Mouse (Mus musculus) lung, adult 2 months (tissue): ENCODE data around the gene Med1. TPM values are rescaled to one million over a fixed set of nuclear protein-coding genes. Genes with fewer than 3 reads are reported as not detected.
A peak's percentile ranks its signal among the peaks of the same experiment; 100 is the strongest.

Experiments
- DNase-seq: peaks from one replicate; pipeline ENCODE4 v3.0.0; 2022
- H3K4me1 ChIP-seq: fragments of 200-500 bp; 2 replicates; pipeline ENCODE4 v1.6.1; 2011; ENCODE audit warnings: low read length; ENCODE audit not compliant: control insufficient read depth, insufficient read depth
- H3K4me3 ChIP-seq: fragments of 200-500 bp; replicated peaks from 2 replicates; pipeline ENCODE3; 2011; ENCODE audit warnings: low read depth, mild to moderate bottlenecking, control low read depth, low read length; ENCODE audit errors: extremely low read depth
- CTCF ChIP-seq: fragments of 200-500 bp; IDR thresholded peaks from 2 replicates; pipeline ENCODE4 v1.5.1; 2011; ENCODE audit warnings: mild to moderate bottlenecking, low read length, control low read depth; ENCODE audit not compliant: insufficient read depth
- POLR2A ChIP-seq: fragments of 200-500 bp; IDR thresholded peaks from 2 replicates; pipeline ENCODE4 v1.6.1; 2011; ENCODE audit warnings: low read depth, mild to moderate bottlenecking, control low read depth, low read length, borderline replicate concordance; ENCODE audit errors: extremely low read depth
- WGBS: fragments of 180-500 bp; shearing (Covaris S2); methylation state at CpG from one replicate; pipeline ENCODE4 v1.1.7; 2018; 5-methylcytosine and 5-hydroxymethylcytosine counted together
- polyA plus RNA-seq: library from polyadenylated mRNA; depleted of rRNA; stranded (reverse); fragments of >200 nt; gene quantifications from 2 replicates; pipeline ENCODE4 v1.2.3, GENCODE M21; 2012

The Med1 gene
- polyA plus RNA-seq, 1 experiment, result 13.7 TPM

- H3K4me1 ChIP-seq, result peaks cover 9% of the 10 kb centered on the region
- peak within 1 kb of the TSS; percentile 97 for H3K4me3 ChIP-seq
- DNase-seq, result peak; percentile 83
- TF ChIP-seq CTCF, result no peak
- peak; percentile 48; the same call in 1 of the 2 replicates for TF ChIP-seq POLR2A
- WGBS, result under 1% methylated on average over 57 of the region's 65 CpGs
These were observed 43.1 kb downstream of the Med1 start, which contains the start of gene Fbxl20 for GRCm38 (mm10) chr11:98149786-98150624. Fbxl20 (minus strand) TSS chr11:98150403.

- WGBS, result under 1% methylated on average over 49 of the region's 57 CpGs
- TF ChIP-seq CTCF, result no peak
- TF ChIP-seq POLR2A, result peak; percentile 84; the same call in 1 of the 2 replicates
- Histone ChIP-seq H3K4me3 (peak overlapping the region; percentile 97), H3K4me1 (peaks cover 9% of the 10 kb centered on the region)
- DNase-seq, result peak; percentile 93
These were observed 43.8 kb downstream of the Med1 start for GRCm38 (mm10) chr11:98149304-98149750.

GRCm38 (mm10) chr11:98148551-98149301, 44.4 kb downstream of the Med1 start:
- DNase-seq, result no peak
- WGBS, result 2% methylated on average over 45 of the region's 45 CpGs
- H3K4me1 ChIP-seq, result peaks cover 9% of the 10 kb centered on the region
- TF ChIP-seq CTCF (no peak), POLR2A (0 out of 2 replicates have a peak, but pooled peaks have one; percentile 13)
- peak overlapping the region; percentile 97 for H3K4me3 ChIP-seq

GRCm38 (mm10) chr11:98145856-98146255, 47.2 kb downstream of the Med1 start:
- no peak for DNase-seq
- WGBS, result 82% methylated on average over 7 of the region's 7 CpGs
- TF ChIP-seq POLR2A (no peak), CTCF (no peak)

GRCm38 (mm10) chr11:98142545-98142944, 50.5 kb downstream of the Med1 start:
- no peak overlapping the region for H3K4me3 ChIP-seq
- no peak for TF ChIP-seq CTCF
- no peak for TF ChIP-seq POLR2A
- DNase-seq, result no peak

More at GRCm38 (mm10) chr11:98145856-98146255, 47.2 kb downstream of the Med1 start:
- Histone ChIP-seq H3K4me3 (no peak overlapping the region), H3K4me1 (peaks cover 9% of the 10 kb centered on the region)

GRCm38 (mm10) chr11:98138894-98139293, 54.2 kb downstream of the Med1 start:
- TF ChIP-seq POLR2A (no peak), CTCF (no peak)
- H3K4me1 ChIP-seq, result no peaks in the 10 kb centered on the region; the same call in 1 of the 2 replicates
- WGBS, result 72% methylated on average over 7 of the region's 7 CpGs
- H3K4me3 ChIP-seq, result no peak overlapping the region
- DNase-seq, result no peak

More at GRCm38 (mm10) chr11:98142545-98142944, 50.5 kb downstream of the Med1 start:
- WGBS, result 94% methylated on average over 2 of the region's 2 CpGs
- H3K4me1 ChIP-seq, result peaks cover 6% of the 10 kb centered on the region; the same call in 1 of the 2 replicates

GRCm38 (mm10) chr11:98137836-98138235, 55.3 kb downstream of the Med1 start:
- H3K4me1 ChIP-seq, result no peaks in the 10 kb centered on the region; the same call in 1 of the 2 replicates
- TF ChIP-seq POLR2A (no peak), CTCF (no peak)
- no peak overlapping the region for H3K4me3 ChIP-seq
- no peak for DNase-seq
- 90% methylated on average over 11 of the region's 11 CpGs for WGBS

GRCm38 (mm10) chr11:98134951-98135350, 58.1 kb downstream of the Med1 start:
- WGBS, result 40% methylated on average over 4 of the region's 4 CpGs
- Histone ChIP-seq H3K4me1 (no peaks in the 10 kb centered on the region; the same call in 1 of the 2 replicates), H3K4me3 (no peak overlapping the region)
- DNase-seq, result no peak
- no peak for TF ChIP-seq POLR2A
- no peak for TF ChIP-seq CTCF

- Histone ChIP-seq H3K4me1 (no peaks in the 10 kb centered on the region), H3K4me3 (no peak overlapping the region)
- no peak for DNase-seq
- 76% methylated on average over 5 of the region's 5 CpGs for WGBS
- TF ChIP-seq POLR2A (no peak), CTCF (no peak)
These were observed 69.7 kb downstream of the Med1 start for GRCm38 (mm10) chr11:98123424-98123823.
